Mouse (Mus musculus): ENCODE measurements around the gene Dok7.

The Dok7 gene

GRCm38 (mm10) chr5:35117633-35118032, 61.1 kb downstream of the Dok7 start:
- DNase-seq (ENCODE audit: low read depth, low spot score), result no peak

- no peak for DNase-seq (ENCODE audit: low read depth, low spot score)
Observed at GRCm38 (mm10) chr5:35118418-35118817, 61.9 kb downstream of the Dok7 start.

GRCm38 (mm10) chr5:35120024-35120423, 63.5 kb downstream of the Dok7 start:
- no peak for DNase-seq (ENCODE audit: low read depth, low spot score)

GRCm38 (mm10) chr5:35129208-35129607, 72.6 kb downstream of the Dok7 start:
- DNase-seq (ENCODE audit: low read depth, low spot score), result no peak

GRCm38 (mm10) chr5:35129767-35130191, 73.2 kb downstream of the Dok7 start:
- DNase-seq (ENCODE audit: low read depth, low spot score), result no peak

GRCm38 (mm10) chr5:35131237-35131636, 74.7 kb downstream of the Dok7 start:
- DNase-seq (ENCODE audit: low read depth, low spot score), result no peak

GRCm38 (mm10) chr5:35131773-35132172, 75.2 kb downstream of the Dok7 start:
- DNase-seq (ENCODE audit: low read depth, low spot score), result peak; percentile 39

- no peak for DNase-seq (ENCODE audit: low read depth, low spot score)
Observed at GRCm38 (mm10) chr5:35132278-35132980, 75.9 kb downstream of the Dok7 start.

- no peak for DNase-seq (ENCODE audit: low read depth, low spot score)
Observed at GRCm38 (mm10) chr5:35133468-35133867, 76.9 kb downstream of the Dok7 start.

GRCm38 (mm10) chr5:35134286-35134685, 77.7 kb downstream of the Dok7 start:
- DNase-seq (ENCODE audit: low read depth, low spot score), result no peak

GRCm38 (mm10) chr5:35135903-35136302, 79.3 kb downstream of the Dok7 start:
- DNase-seq (ENCODE audit: low read depth, low spot score), result no peak
